Mouse (Mus musculus) ES-Bruce4 (cell line): Measurements from ENCODE around the gene Frmd4a. TPM values are rescaled to one million over a fixed set of nuclear protein-coding genes. Genes with fewer than 3 reads are reported as not detected.
"Not testable (repeated sequence)": the region's sequence is repeated elsewhere in the genome, so short reads cannot be mapped to it uniquely, and the experiment has no call there.

ENCODE experiments used
- H3K27ac ChIP-seq: 2 replicates; pipeline ENCODE4 v1.5.1; 2012; ENCODE audit warnings: low read length, inconsistent platforms; ENCODE audit not compliant: insufficient read depth
- H3K27me3 ChIP-seq: 2 replicates; pipeline ENCODE4 v1.6.1; 2012; ENCODE audit warnings: mild to moderate bottlenecking, low read length, inconsistent platforms; ENCODE audit not compliant: control insufficient read depth, poor library complexity, insufficient read depth, severe bottlenecking
- H3K36me3 ChIP-seq: 2 replicates; pipeline ENCODE4 v1.6.1; 2012; ENCODE audit warnings: inconsistent platforms, mild to moderate bottlenecking, low read length, moderate library complexity; ENCODE audit not compliant: control insufficient read depth, poor library complexity, insufficient read depth, severe bottlenecking
- H3K4me1 ChIP-seq: one replicate; pipeline ENCODE4 v1.8.1; 2011; ENCODE audit warnings: low read length; ENCODE audit not compliant: control insufficient read depth, insufficient read depth
- H3K4me3 ChIP-seq: 2 replicates; pipeline ENCODE4 v1.5.1; 2011; ENCODE audit warnings: low read depth, mild to moderate bottlenecking, low read length
- H3K9ac ChIP-seq: 2 replicates; pipeline ENCODE4 v1.6.1; 2012; ENCODE audit warnings: low read depth, mild to moderate bottlenecking, inconsistent platforms; ENCODE audit not compliant: poor library complexity, severe bottlenecking
- H3K9me3 ChIP-seq: replicated peaks from 2 replicates; pipeline ENCODE4 v1.6.1; 2012; ENCODE audit warnings: mild to moderate bottlenecking, low read length, inconsistent platforms; ENCODE audit not compliant: control insufficient read depth, poor library complexity, insufficient read depth, severe bottlenecking
- CTCF ChIP-seq: IDR thresholded peaks from one replicate; pipeline ENCODE4 v1.8.1; 2011; ENCODE audit warnings: low read depth, low read length
- EP300 ChIP-seq: IDR thresholded peaks from 2 replicates; pipeline ENCODE4 v1.6.1; 2011; ENCODE audit warnings: low read depth, low read length; ENCODE audit not compliant: insufficient read depth
- POLR2A ChIP-seq: IDR thresholded peaks from one replicate; pipeline ENCODE4 v1.8.1; 2011; ENCODE audit warnings: low read length; ENCODE audit not compliant: insufficient read depth
- polyA plus RNA-seq: library from polyadenylated mRNA; stranded (reverse); fragments of >200 nt; gene quantifications from 2 replicates; pipeline ENCODE4 v1.2.4, GENCODE M21; 2011; ENCODE audit warnings: low read depth; ENCODE audit not compliant: missing spikeins, insufficient read depth, insufficient read length

Frmd4a gene
- polyA plus RNA-seq, 1 experiment = 5.6 TPM

DNA sequence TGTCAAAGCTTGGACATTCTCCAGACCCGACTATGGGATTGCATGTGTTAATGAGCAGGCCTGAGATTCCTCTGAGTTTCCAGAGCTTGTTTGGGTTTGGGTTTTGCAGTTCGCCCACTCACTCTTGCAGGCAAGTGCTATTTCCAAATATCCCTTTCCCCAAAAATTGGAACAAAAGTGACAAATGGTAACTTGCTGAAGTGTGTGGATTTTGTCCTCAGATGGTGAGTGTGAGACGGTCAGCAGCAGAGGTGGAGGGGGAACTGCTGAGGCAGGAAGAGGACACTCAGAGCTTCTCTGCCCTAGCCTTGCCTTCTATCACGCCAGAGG lies 309.5 kb downstream of the Frmd4a start:
- Histone ChIP-seq H3K9me3 (no peaks in the 10 kb centered on the region), H3K4me3 (no peak overlapping the region), H3K27me3 (no peaks in the 10 kb centered on the region), H3K36me3 (no peaks in the 10 kb centered on the region), H3K9ac (no peak overlapping the region), H3K27ac (no peak overlapping the region), H3K4me1 (no peaks in the 10 kb centered on the region)
- TF ChIP-seq EP300 (no peak), POLR2A (no peak), CTCF (no peak)

DNA sequence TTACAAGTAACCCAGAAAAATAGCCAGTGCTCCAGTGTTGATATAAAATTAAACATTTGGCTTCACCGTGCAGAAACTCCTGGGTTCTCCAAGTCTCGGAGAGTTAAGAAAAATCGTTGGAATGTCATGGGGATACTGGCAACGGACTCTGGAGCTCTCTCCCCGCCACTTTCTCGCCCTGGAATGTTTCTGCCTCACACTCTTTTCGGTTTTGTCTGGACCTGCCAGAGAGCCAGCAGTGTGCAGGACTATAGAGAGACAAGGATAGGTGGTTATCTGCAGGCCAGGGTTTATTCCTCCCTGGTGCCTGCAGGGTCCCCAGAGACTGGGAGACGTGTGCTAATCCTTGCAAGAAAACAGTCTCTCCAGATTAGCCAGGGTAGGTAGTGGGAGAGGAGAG lies 314.9 kb downstream of the Frmd4a start:
- no peaks in the 10 kb centered on the region for H3K9me3 ChIP-seq
- H3K36me3 ChIP-seq = no peaks in the 10 kb centered on the region
- TF ChIP-seq POLR2A = no peak
- TF ChIP-seq EP300 = no peak
- no peak for TF ChIP-seq CTCF
- H3K27me3 ChIP-seq = no peaks in the 10 kb centered on the region
- no peak overlapping the region for H3K27ac ChIP-seq
- H3K4me1 ChIP-seq = no peaks in the 10 kb centered on the region
- no peak overlapping the region for H3K9ac ChIP-seq
- no peak overlapping the region for H3K4me3 ChIP-seq

DNA sequence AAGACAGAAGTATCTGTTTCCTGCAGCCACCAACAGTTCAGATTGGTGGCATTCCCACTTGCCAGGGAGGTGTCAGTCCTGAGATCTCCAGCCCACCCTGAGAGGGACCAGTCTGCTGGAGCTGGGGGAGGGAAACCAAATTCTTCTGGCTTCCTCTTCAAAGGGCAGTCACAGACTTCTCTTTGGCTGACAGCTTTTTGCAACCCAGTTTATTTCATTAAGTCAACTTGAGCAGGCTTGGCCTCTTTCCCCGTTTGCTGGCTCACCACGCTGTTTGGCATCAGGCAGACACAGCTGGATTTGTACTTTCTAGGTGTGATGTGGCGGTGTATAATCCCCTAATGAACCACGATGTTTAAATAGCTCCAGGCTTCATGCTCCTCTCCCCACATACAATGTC lies 316.7 kb downstream of the Frmd4a start:
- H3K9ac ChIP-seq = no peak overlapping the region
- H3K27me3 ChIP-seq = no peaks in the 10 kb centered on the region
- H3K4me1 ChIP-seq = no peaks in the 10 kb centered on the region
- no peaks in the 10 kb centered on the region for H3K36me3 ChIP-seq
- no peak overlapping the region for H3K27ac ChIP-seq
- no peak for TF ChIP-seq POLR2A
- TF ChIP-seq EP300 = no peak
- no peak for TF ChIP-seq CTCF
- no peaks in the 10 kb centered on the region for H3K9me3 ChIP-seq
- H3K4me3 ChIP-seq = no peak overlapping the region

DNA sequence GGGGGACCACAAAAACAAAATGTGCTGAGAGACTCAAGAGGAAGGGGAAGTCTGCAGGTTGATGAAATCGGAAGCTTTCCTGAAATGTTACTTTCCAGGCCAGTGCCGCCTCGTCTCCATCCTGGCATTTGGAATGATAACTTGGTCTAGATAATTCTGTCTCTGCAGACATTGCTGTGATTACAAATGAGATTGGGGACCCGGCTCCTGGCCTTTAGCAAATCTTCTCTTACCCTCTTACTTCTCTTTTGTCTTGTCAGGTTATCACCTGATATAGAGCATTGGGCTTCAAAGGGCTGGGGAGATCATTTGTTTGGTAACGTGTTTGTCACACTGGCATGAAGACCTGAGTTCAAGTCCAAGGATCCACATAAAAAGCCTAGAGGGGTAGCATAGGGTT lies 317.4 kb downstream of the Frmd4a start:
- Histone ChIP-seq H3K4me1 (no peaks in the 10 kb centered on the region), H3K27ac (no peak overlapping the region), H3K9me3 (no peaks in the 10 kb centered on the region), H3K9ac (no peak overlapping the region), H3K4me3 (no peak overlapping the region), H3K36me3 (no peaks in the 10 kb centered on the region), H3K27me3 (no peaks in the 10 kb centered on the region)
- no peak for TF ChIP-seq EP300
- TF ChIP-seq CTCF = no peak
- no peak for TF ChIP-seq POLR2A

DNA sequence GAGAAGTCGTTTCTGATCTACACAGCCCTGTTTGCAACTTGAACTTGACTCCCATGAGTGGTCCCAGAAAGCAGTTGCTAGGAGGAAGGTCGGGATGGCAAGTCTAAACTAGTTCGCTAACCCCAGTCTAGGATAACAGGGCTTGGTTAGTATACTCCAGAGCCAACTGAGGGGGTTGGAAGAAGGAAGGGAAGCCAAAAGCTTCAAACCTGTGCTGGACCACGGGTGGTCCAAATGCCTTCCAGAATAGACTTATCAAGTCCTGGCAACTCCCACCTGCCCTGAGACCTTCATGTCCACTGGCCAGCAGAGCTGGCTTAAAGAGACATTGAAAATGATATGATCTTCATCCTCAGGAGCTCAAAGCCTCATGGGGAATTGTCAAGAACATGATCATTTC lies 318.4 kb downstream of the Frmd4a start:
- TF ChIP-seq CTCF = no peak
- TF ChIP-seq EP300 = no peak
- no peak for TF ChIP-seq POLR2A
- H3K4me1 ChIP-seq = no peaks in the 10 kb centered on the region
- H3K27me3 ChIP-seq = no peaks in the 10 kb centered on the region

DNA sequence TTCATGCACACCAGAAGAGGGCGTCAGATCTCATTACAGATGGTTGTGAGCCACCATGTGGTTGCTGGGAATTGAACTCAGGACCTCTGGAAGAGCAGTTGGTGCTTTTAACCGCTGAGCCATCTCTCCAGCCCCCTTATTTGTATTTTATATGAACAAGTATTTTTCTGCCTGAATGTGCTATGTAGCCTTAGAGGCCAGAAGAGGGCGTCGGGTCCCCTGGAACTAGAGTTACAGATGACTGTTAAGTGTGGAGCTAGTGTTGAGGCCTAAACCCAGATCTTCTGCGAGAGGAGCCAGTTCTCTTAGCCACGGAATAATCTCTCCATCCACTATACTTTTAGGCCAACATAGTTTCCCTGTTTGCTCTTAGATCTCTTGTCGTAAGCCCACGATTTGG lies 320.8 kb downstream of the Frmd4a start:
- H3K27me3 ChIP-seq, H3K36me3 ChIP-seq, H3K4me1 ChIP-seq, H3K9me3 ChIP-seq, H3K27ac ChIP-seq, H3K9ac ChIP-seq, H3K4me3 ChIP-seq: not testable (repeated sequence)

More for the DNA sequence above, 318.4 kb downstream of the Frmd4a start:
- H3K27ac ChIP-seq = no peak overlapping the region
- H3K36me3 ChIP-seq = no peaks in the 10 kb centered on the region
- no peak overlapping the region for H3K4me3 ChIP-seq
- no peaks in the 10 kb centered on the region for H3K9me3 ChIP-seq
- H3K9ac ChIP-seq = no peak overlapping the region
